Mouse (Mus musculus): ENCODE results near the gene Ciz1. TPM values are rescaled to one million over a fixed set of nuclear protein-coding genes. Genes with fewer than 3 reads are reported as not detected.

Ciz1 gene
- total RNA-seq (2023): 100 to 1,000 TPM in 1 of 2 experiments, 10 to 100 TPM in 1; 97.5 to 110 TPM

GRCm38 (mm10) chr2:32352151-32353006 lies at the start of gene Ciz1:
Gene Ciz1 (plus strand): TSS chr2:32352327.

GRCm38 (mm10) chr2:32353007-32353542 lies 948 bp downstream of the Ciz1 start, which contains the start of gene Dnm1:
Gene Dnm1 (minus strand): TSS chr2:32353338.

GRCm38 (mm10) chr2:32381775-32382223 lies 29.7 kb downstream of the Ciz1 start, which contains the start of gene 1110008P14Rik:
Gene 1110008P14Rik (minus strand): TSS chr2:32381938.

GRCm38 (mm10) chr2:32387706-32388490 lies 35.8 kb downstream of the Ciz1 start, which contains the start of gene Lcn2:
Gene Lcn2 (minus strand): TSS chr2:32388252.

GRCm38 (mm10) chr2:32395484-32395945 lies 43.4 kb downstream of the Ciz1 start, which contains the start of gene Ptges2:
Gene Ptges2 (plus strand): TSS chr2:32395896.

Other genes starting within 250 kb of the Ciz1 start
- 10 to 100 TPM; 51.4 to 53.6 TPM for gene Prrc2b, start 201.2 kb upstream of the Ciz1 start, total RNA-seq (2023)
- 10 to 100 TPM; 12.7 to 14.4 TPM for gene Pomt1, start 115.7 kb upstream of the Ciz1 start, total RNA-seq (2023)
- 10 to 100 TPM; 44.1 to 49.4 TPM for gene Uck1, start 92.2 kb upstream of the Ciz1 start, total RNA-seq (2023)
- 10 to 100 TPM; 47.1 to 53.2 TPM for gene Golga2, start 64.9 kb upstream of the Ciz1 start, total RNA-seq (2023)
- 10 to 100 TPM; 72.0 to 75.6 TPM for gene Swi5, start 64.3 kb upstream of the Ciz1 start, total RNA-seq (2023)
- gene Dnm1, start 1.0 kb downstream of the Ciz1 start, total RNA-seq (2023): under 1 TPM; 0.55 to 0.79 TPM
- gene 1110008P14Rik, start 29.6 kb downstream of the Ciz1 start, total RNA-seq (2023): 10 to 100 TPM; 17.3 to 23.5 TPM
- 1 to 10 TPM; 1.8 to 3.3 TPM for gene Lcn2, start 35.9 kb downstream of the Ciz1 start, total RNA-seq (2023)
- 1 to 10 TPM; 7.3 to 9.8 TPM for gene Ptges2, start 43.6 kb downstream of the Ciz1 start, total RNA-seq (2023)
- 1 to 10 TPM; 6.8 to 9.2 TPM for gene Naif1, start 98.1 kb downstream of the Ciz1 start, total RNA-seq (2023)
- gene Slc25a25, start 99.1 kb downstream of the Ciz1 start, total RNA-seq (2023): 10 to 100 TPM; 34.8 to 35.2 TPM
- 10 to 100 TPM; 18.9 to 19.9 TPM for gene Fam102a, start 183.0 kb downstream of the Ciz1 start, total RNA-seq (2023)
- gene Dpm2, start 218.5 kb downstream of the Ciz1 start, total RNA-seq (2023): 10 to 100 TPM; 57.0 to 70.0 TPM
- gene Pip5kl1, start 222.5 kb downstream of the Ciz1 start, total RNA-seq (2023): under 1 TPM in 1 of 2 experiments, not detected in 1; 0.45 TPM
- gene 9430097D07Rik, start 223.4 kb downstream of the Ciz1 start, total RNA-seq (2023): not detected
- gene St6galnac4, start 234.8 kb downstream of the Ciz1 start, total RNA-seq (2023): 10 to 100 TPM; 44.7 to 45.7 TPM
- 10 to 100 TPM; 40.6 to 40.8 TPM for gene St6galnac6, start 247.4 kb downstream of the Ciz1 start, total RNA-seq (2023)

All from monocyte, adult 59 days (primary cell).